Mouse (Mus musculus) thymus, adult 2 months (tissue): ENCODE data around the gene Tmem158.

Experiments
- CTCF ChIP-seq: fragments of 200-500 bp; IDR thresholded peaks from 2 replicates; pipeline ENCODE4 v1.5.1; 2012; ENCODE audit warnings: mild to moderate bottlenecking, control low read depth, low read length, moderate library complexity, borderline replicate concordance; ENCODE audit not compliant: control insufficient read depth, poor library complexity, insufficient read depth; ENCODE audit errors: extremely low read depth
- POLR2A ChIP-seq: fragments of 200-500 bp; IDR thresholded peaks from 2 replicates; pipeline ENCODE4 v1.6.1; 2012; ENCODE audit warnings: mild to moderate bottlenecking, low read length, control low read depth, moderate library complexity; ENCODE audit not compliant: control insufficient read depth, poor library complexity, insufficient read depth; ENCODE audit errors: extremely low read depth

DNA sequence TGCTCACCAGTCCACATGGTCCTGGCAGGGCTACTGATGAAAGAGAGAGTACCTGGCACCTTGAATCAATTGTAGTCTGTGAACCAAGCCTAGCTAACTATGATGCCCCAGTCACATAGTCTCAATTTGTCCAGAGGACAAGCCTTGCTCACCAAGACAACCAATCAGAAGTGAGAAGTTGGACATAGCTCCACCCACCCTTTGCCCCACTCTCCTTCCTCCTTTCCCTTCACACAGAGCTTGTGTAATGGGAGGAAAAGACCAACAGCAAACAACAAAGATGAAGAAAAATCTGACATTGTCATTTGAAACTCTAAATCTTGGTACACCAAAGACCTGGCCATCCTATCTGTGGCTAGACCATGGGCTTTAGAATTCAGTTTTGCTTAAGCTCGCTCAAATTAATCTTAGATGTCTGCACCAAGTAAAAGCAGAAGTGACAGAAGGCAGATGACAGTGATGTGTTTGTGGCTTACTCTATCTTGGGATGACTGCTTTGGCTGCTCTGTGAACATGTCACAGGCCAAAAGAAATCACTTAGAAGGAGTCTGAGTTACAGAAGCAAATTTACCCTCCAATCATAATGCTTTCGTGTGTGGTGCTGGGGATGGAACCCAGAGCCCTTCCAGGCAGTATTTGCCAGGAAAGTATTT, 9.5 kb upstream of the Tmem158 start:
- TF ChIP-seq CTCF (no peak), POLR2A (no peak)
